Mouse (Mus musculus) kidney, embryonic 16.5 days (tissue): ENCODE measurements around the gene Epyc. TPM values are rescaled to one million over a fixed set of nuclear protein-coding genes. Genes with fewer than 3 reads are reported as not detected.

Source experiments
- ATAC-seq: fragments of 200-750 bp; cut with Nextera tagmentation; 2 replicates; pipeline ENCODE4 v1.8.0; 2017; ENCODE audit warnings: moderate TSS enrichment; ENCODE audit not compliant: low FRiP score, low TSS enrichment
- H3K27ac ChIP-seq: fragments of 300-500 bp; sonication (generic); 2 replicates; pipeline ENCODE4 v1.5.1; 2014; ENCODE audit warnings: low read length
- H3K27me3 ChIP-seq: fragments of 300-500 bp; sonication (generic); 2 replicates; pipeline ENCODE4 v1.6.1; 2014; ENCODE audit warnings: low read length, control low read depth, mixed read lengths; ENCODE audit not compliant: insufficient read depth
- H3K36me3 ChIP-seq: fragments of 300-500 bp; sonication (generic); 2 replicates; pipeline ENCODE4 v1.6.1; 2014; ENCODE audit warnings: low read length, control low read depth, mixed read lengths; ENCODE audit not compliant: insufficient read depth
- H3K4me1 ChIP-seq: fragments of 300-500 bp; sonication (generic); 2 replicates; pipeline ENCODE4 v1.6.1; 2014; ENCODE audit warnings: low read length, control low read depth, mixed read lengths; ENCODE audit not compliant: insufficient read depth
- H3K4me2 ChIP-seq: fragments of 300-500 bp; sonication (generic); replicated peaks from 2 replicates; pipeline ENCODE4 v1.6.1; 2014; ENCODE audit warnings: low read depth, low read length
- H3K4me3 ChIP-seq: fragments of 300-500 bp; sonication (generic); 2 replicates; pipeline ENCODE4 v1.5.1; 2014; ENCODE audit warnings: mild to moderate bottlenecking, low read length
- H3K9ac ChIP-seq: fragments of 300-500 bp; sonication (generic); replicated peaks from 2 replicates; pipeline ENCODE4 v1.6.1; 2014; ENCODE audit warnings: low read length
- H3K9me3 ChIP-seq: fragments of 300-500 bp; sonication (generic); 2 replicates; pipeline ENCODE4 v1.6.1; 2016; ENCODE audit warnings: low read length, control low read depth
- WGBS: fragments of 180-500 bp; shearing (Covaris S2); extraction: QIAGEN DNeasy Blood & Tissue Kit; methylation state at CpG from one replicate; pipeline ENCODE4 v1.1.7; 2014; 5-methylcytosine and 5-hydroxymethylcytosine counted together
- polyA plus RNA-seq: library from polyadenylated mRNA; unstranded; fragments of >200 nt; fragmentation: Nextera tagmentation; extraction: Ambion mirVana; gene quantifications from 2 replicates; pipeline ENCODE4 v1.2.1, GENCODE M21; 2015

The Epyc gene
- polyA plus RNA-seq, 1 experiment from 2014 or later = 0.39 TPM

DNA sequence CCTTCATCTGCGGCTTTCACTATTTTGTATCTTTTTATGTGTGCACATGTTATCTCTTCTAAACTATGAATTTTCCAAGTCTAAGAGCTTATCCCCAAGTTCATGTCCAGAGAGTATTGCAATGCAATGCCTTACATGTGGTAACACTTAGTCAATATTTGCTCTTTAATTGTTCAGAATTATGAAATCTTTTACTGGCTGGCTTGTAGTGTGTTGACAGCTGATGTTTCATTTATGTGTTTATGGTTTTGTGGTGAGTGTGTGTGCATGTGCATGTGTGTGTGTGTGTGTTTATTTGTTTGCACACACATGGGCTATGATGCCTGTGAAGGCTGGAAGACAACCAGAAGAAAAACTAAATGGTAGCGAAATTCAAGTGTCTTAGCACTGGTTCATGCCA lies 1.9 kb upstream of the Epyc start:
- WGBS = 90% methylated on average over 2 of the region's 2 CpGs
- Histone ChIP-seq H3K4me1 (no peaks in the 10 kb centered on the region), H3K4me2 (no peak overlapping the region), H3K4me3 (no peak overlapping the region), H3K36me3 (no peaks in the 10 kb centered on the region), H3K27ac (no peak overlapping the region), H3K9me3 (no peaks in the 10 kb centered on the region), H3K27me3 (no peaks in the 10 kb centered on the region), H3K9ac (no peak overlapping the region)
- no peak for ATAC-seq

DNA sequence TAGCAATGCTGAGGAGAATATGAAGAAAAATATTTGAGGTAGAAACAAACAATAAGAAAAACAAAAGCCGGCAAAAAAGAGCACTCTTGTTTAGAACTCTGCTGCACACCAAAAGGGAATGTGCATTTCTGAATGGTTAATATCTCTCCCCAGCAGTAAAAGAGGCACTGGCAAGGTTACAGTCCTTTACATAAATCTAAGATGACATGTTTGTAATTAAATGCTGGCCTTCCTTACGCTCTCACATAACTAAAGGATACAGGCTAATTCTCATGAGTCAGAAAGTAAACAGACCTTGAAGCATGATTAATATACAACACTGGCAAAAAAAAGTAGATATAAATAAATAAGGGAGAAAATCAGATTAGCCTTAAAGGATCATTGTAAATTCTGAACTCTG lies 6.5 kb downstream of the Epyc start:
- Histone ChIP-seq H3K4me1 (no peaks in the 10 kb centered on the region), H3K9ac (no peak overlapping the region), H3K4me2 (no peak overlapping the region), H3K27ac (peak overlapping the region; percentile 18; the same call in 1 of the 2 replicates), H3K4me3 (no peak overlapping the region), H3K27me3 (no peaks in the 10 kb centered on the region), H3K9me3 (no peaks in the 10 kb centered on the region), H3K36me3 (no peaks in the 10 kb centered on the region)
- 42% methylated on average over 2 of the region's 2 CpGs for WGBS
- peak; percentile 73; the same call in 1 of the 2 replicates for ATAC-seq

GRCm38 (mm10) chr10:97659489-97659888 lies 15.6 kb downstream of the Epyc start:
- Histone ChIP-seq H3K27me3 (no peaks in the 10 kb centered on the region), H3K4me2 (no peak overlapping the region), H3K27ac (no peak overlapping the region), H3K9ac (no peak overlapping the region), H3K36me3 (no peaks in the 10 kb centered on the region), H3K9me3 (no peaks in the 10 kb centered on the region), H3K4me1 (no peaks in the 10 kb centered on the region), H3K4me3 (no peak overlapping the region)
- WGBS = 85% methylated on average over 1 of the region's 1 CpGs
- ATAC-seq = no peak

DNA sequence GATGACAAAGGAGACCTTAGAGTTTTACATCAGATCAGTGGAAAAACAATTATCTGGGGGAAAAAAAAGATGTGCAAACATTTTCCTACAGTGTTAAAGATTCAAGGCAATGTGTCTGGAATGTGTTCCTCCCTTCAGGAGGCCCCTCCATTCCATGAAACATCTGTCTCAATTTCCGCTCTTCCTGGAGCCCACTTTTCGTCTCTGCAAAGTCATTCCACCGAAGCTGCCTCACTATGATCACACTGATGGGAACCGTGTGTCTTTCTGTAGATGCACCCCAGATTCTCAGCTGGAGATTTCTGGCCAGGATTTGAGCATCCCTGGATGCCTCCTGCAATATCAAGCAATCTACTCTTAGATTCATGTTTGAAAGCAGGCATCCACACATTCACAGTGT lies 24.8 kb downstream of the Epyc start:
- Histone ChIP-seq H3K4me1 (no peaks in the 10 kb centered on the region), H3K4me3 (no peak overlapping the region), H3K4me2 (no peak overlapping the region), H3K9ac (no peak overlapping the region), H3K27ac (peak overlapping the region; percentile 7; the same call in 1 of the 2 replicates), H3K9me3 (no peaks in the 10 kb centered on the region), H3K27me3 (no peaks in the 10 kb centered on the region), H3K36me3 (no peaks in the 10 kb centered on the region)
- 34% methylated on average over 4 of the region's 4 CpGs for WGBS
- ATAC-seq = no peak

DNA sequence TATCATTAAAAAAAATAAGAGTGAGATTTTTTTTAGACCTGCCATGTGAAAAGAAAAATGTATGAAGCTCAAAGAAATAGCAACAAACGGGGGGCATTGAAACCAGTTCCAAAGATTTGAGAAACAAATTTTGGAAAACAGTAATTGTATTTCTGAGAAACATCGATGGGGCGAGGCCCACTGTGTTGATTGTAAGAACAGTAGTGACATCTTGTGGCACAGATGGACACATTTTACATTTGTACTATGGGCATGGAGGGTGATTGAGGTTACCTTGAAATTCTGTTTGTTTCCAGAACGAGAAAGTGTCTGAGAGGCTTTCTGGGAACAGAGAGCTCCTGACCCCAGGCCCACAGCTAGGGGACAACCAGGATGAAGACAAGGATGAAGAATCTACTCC lies 26.3 kb downstream of the Epyc start:
- no peak overlapping the region for H3K27ac ChIP-seq
- ATAC-seq = no peak
- no peak overlapping the region for H3K4me3 ChIP-seq
- H3K9ac ChIP-seq = no peak overlapping the region
- no peaks in the 10 kb centered on the region for H3K9me3 ChIP-seq
- H3K4me2 ChIP-seq = no peak overlapping the region
- H3K36me3 ChIP-seq = no peaks in the 10 kb centered on the region
- WGBS = 65% methylated on average over 4 of the region's 4 CpGs
- no peaks in the 10 kb centered on the region for H3K4me1 ChIP-seq
- no peaks in the 10 kb centered on the region for H3K27me3 ChIP-seq

- Histone ChIP-seq H3K36me3 (no peaks in the 10 kb centered on the region), H3K27me3 (no peaks in the 10 kb centered on the region), H3K4me3 (no peak overlapping the region), H3K4me2 (no peak overlapping the region), H3K9me3 (no peaks in the 10 kb centered on the region), H3K9ac (no peak overlapping the region), H3K27ac (no peak overlapping the region), H3K4me1 (no peaks in the 10 kb centered on the region)
- WGBS = 64% methylated on average over 2 of the region's 2 CpGs
- no peak for ATAC-seq
Measured at GRCm38 (mm10) chr10:97673239-97673638, 29.4 kb downstream of the Epyc start.

DNA sequence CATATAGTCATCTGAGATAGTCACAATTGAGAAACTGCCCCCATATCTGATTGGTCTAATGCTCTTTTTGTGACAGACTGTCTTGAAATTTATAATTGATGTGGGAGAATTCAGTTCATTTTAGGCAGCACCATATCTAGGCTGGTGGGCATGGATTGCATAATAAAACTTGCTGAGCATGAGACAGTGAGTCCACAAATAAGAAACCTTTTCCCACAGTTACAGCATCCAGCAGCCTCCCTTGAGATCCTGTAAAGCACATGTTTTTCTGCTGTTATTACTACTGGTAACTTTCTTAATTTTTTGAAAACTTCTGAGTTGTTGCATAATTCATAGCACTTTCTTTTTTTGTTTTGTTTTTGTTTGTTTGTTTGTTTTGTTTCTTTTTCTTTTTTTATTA lies 39.1 kb downstream of the Epyc start:
- no peak overlapping the region for H3K9ac ChIP-seq
- ATAC-seq = no peak
- H3K27ac ChIP-seq = no peak overlapping the region
- H3K36me3 ChIP-seq = no peaks in the 10 kb centered on the region
- no peaks in the 10 kb centered on the region for H3K4me1 ChIP-seq
- no peak overlapping the region for H3K4me2 ChIP-seq
- no peaks in the 10 kb centered on the region for H3K27me3 ChIP-seq
- no peak overlapping the region for H3K4me3 ChIP-seq
- no peaks in the 10 kb centered on the region for H3K9me3 ChIP-seq

- no peak overlapping the region for H3K9ac ChIP-seq
- no peaks in the 10 kb centered on the region for H3K27me3 ChIP-seq
- 92% methylated on average over 1 of the region's 1 CpGs for WGBS
- no peaks in the 10 kb centered on the region for H3K4me1 ChIP-seq
- no peak overlapping the region for H3K27ac ChIP-seq
- ATAC-seq = no peak
- no peaks in the 10 kb centered on the region for H3K9me3 ChIP-seq
- no peak overlapping the region for H3K4me3 ChIP-seq
- no peaks in the 10 kb centered on the region for H3K36me3 ChIP-seq
- no peak overlapping the region for H3K4me2 ChIP-seq
Measured at GRCm38 (mm10) chr10:97687198-97687597, 43.3 kb downstream of the Epyc start.

DNA sequence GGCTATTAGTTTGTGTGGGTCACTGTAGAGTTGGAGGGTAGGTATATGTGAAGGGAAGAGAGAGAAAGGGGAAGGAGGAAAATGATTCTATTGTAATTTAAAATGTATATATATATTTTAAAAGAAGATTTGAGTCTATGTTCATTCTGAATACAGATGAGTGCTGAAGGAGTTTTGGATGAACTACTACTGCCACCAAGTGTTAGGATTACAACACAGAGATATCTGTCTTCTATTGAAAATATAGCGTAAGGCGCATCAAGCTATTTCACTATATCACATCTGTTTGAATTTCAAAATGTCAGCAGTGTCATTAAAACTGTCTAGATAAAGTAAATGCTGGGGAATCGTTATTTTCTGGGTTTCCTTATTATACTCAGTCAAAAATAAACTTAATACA lies 45.6 kb downstream of the Epyc start:
- ATAC-seq = no peak
- no peaks in the 10 kb centered on the region for H3K9me3 ChIP-seq
- H3K9ac ChIP-seq = no peak overlapping the region
- H3K4me3 ChIP-seq = no peak overlapping the region
- H3K36me3 ChIP-seq = no peaks in the 10 kb centered on the region
- H3K4me2 ChIP-seq = no peak overlapping the region
- H3K27ac ChIP-seq = no peak overlapping the region
- no peaks in the 10 kb centered on the region for H3K4me1 ChIP-seq
- WGBS = 72% methylated on average over 3 of the region's 3 CpGs
- H3K27me3 ChIP-seq = no peaks in the 10 kb centered on the region

GRCm38 (mm10) chr10:97692913-97693312 lies 49.0 kb downstream of the Epyc start, which contains the start of gene Ccer1:
Gene Ccer1 (plus strand): TSS chr10:97693059.
- H3K9me3 ChIP-seq = no peaks in the 10 kb centered on the region
- H3K36me3 ChIP-seq = no peaks in the 10 kb centered on the region
- no peaks in the 10 kb centered on the region for H3K27me3 ChIP-seq
- H3K4me3 ChIP-seq = no peak within 1 kb of the TSS
- no peak within 1 kb of the TSS for H3K9ac ChIP-seq
- ATAC-seq = no peak
- no peak within 1 kb of the TSS for H3K4me2 ChIP-seq
- WGBS = 79% methylated on average over 20 of the region's 20 CpGs
- no peaks in the 10 kb centered on the region for H3K4me1 ChIP-seq
- no peak within 1 kb of the TSS for H3K27ac ChIP-seq
